Mouse (Mus musculus) cerebellum, adult 11 months (tissue): Measurements from ENCODE around the gene Klhl30.
A peak's percentile ranks its signal among the peaks of the same experiment; 100 is the strongest.

Experiments
- DNase-seq: peaks from one replicate; pipeline ENCODE4 v3.0.0; 2022

The Klhl30 gene

DNA sequence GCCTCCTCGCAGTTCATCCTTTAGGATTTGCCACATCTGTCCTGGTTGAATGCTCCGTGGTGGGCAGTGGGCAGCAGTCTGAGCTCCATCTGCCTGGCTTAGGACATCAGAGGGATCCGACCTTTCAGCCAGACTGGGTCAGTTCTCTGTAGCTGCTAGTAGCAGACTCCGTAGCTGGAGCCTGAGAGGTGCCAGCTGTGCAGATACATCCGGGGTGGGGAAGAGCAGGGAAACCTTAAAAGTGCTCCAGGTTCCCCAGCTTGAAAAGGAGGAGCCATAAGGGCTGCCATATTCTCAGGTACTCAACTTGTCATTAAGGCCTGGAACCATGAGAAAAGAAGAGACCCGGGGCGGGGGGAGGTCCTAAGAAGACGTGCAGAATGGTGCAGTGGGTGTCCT, 15.0 kb downstream of the Klhl30 start:
- DNase-seq: no peak

GRCm38 (mm10) chr1:91366215-91367108, 15.6 kb downstream of the Klhl30 start, which contains the start of gene Erfe:
Erfe (plus strand) TSS chr1:91366430.
- peak; percentile 12 for DNase-seq

GRCm38 (mm10) chr1:91367295-91367694, 16.5 kb downstream of the Klhl30 start:
- DNase-seq: no peak

GRCm38 (mm10) chr1:91369408-91369807, 18.6 kb downstream of the Klhl30 start:
- no peak for DNase-seq

DNA sequence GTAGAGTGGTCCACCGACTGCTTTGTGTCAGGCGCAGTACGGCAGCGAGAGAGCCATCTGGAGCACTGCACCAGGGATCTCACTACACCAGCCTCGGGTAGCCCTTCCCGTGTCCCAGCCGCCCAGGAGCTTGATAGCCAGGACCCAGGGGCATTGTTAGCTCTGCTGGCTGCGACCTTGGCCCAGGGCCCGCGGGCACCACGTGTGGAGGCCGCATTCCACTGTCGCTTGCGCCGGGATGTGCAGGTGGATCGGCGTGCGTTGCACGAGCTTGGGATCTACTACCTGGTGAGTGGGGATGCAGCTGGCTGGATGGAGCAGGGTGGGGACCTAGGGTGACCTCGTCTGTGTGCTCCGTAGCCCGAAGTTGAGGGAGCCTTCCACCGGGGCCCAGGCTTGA, 19.2 kb downstream of the Klhl30 start:
- no peak for DNase-seq

- DNase-seq: no peak
Observed at GRCm38 (mm10) chr1:91373414-91373835, 22.6 kb downstream of the Klhl30 start.

GRCm38 (mm10) chr1:91380453-91381090, 29.8 kb downstream of the Klhl30 start:
- DNase-seq: peak; percentile 53

GRCm38 (mm10) chr1:91381091-91381471, 30.3 kb downstream of the Klhl30 start:
- no peak for DNase-seq

- no peak for DNase-seq
Observed at GRCm38 (mm10) chr1:91390369-91390768, 39.6 kb downstream of the Klhl30 start.

GRCm38 (mm10) chr1:91397927-91398259, 47.1 kb downstream of the Klhl30 start:
- DNase-seq: no peak

DNA sequence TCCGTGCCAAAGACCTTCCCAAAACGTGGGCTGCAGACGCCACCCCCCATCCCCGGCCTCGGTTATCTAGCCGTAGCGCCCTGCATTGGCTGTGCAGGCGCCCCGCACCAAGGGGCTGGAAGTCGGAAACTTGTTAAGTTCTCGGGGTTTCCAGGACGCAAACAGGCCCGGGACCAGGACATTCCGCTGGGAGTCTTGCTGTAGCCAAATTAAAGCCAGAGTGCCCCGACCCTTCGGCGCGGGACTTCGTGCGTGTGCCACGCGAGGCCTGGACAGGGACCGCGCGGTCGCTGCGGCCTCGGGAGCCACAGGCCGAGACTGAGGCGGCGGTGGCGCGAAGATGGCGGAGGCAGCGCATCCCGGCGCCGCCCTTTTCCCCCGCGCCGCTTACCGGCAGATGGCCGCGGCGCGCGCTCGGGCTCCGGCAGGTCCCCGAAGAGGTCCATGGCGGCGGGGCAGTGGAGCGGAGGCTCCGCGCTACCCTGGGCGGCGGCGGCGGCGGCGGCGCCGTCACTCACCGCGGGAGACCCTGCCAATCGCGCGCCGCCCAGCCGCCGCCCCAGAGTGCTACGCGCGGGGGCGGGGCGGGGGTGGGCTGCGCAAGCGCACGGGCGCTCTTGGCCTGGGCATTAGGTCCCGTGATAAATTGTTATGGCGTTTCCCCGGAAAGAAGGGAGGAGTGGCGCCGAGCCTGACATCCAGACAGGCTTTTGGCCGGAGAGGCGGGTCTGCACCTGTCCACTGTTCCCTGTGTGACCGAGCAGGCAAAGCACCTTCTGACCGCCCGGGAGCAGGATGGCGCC, 47.6 kb downstream of the Klhl30 start, which contains the start of gene Ilkap:
Ilkap (minus strand) TSS at position 556 of the 803 bp plus-strand sequence.
- DNase-seq: peak; percentile 82

- DNase-seq: no peak
Observed at GRCm38 (mm10) chr1:91404976-91405375, 54.2 kb downstream of the Klhl30 start.

GRCm38 (mm10) chr1:91405406-91406169, 54.8 kb downstream of the Klhl30 start:
- peak; percentile 85 for DNase-seq

DNA sequence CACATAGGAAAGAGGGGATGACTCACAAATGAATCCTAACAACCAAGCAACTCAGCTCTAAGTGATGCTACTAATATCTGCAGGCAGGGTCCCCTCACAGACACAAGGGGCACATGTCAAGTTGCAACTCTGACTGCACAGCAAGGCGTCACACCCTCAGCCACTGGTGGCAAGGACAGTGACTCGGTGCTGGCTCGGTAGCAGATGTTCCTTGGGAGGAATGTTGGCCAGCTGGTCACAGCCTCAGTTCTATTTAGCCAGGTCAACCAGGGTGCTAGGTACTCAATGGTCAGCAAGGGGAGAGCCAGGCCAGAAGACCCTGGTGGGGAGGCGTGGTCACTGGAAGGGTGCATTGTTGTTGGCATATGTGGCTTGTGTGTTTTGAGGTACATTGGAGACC, 57.0 kb downstream of the Klhl30 start:
- no peak for DNase-seq

DNA sequence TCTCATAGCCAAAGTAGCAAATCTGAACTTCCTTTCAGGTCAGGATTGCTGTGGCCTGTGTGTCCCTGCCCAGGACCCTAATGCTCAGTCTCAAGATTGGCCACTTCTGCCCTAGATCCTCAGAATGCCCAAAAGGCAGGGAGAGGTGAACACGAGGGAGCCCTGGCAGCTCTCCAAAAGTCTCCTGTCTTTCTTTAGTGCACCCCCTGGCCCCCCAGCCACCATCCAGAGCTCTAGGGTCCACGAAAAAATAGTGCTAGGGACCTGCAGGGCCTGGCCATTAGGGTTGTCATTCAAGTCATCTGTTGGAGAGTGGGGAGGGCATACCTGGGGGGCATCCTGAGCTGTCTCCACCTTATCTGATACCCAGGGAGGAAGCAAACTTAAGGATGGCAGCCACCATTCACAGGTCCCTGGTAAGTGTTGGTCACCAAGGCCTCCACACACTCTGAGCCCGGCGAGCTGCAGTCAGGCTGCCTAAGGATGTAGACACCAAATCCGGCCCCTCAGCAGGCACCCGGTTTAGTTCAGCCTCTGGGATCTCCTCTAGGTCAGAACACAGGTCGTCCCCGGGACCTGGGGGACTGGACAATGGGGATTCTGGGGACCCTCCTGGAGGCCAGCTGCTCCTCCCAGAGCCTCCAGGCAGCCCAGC, 60.9 kb downstream of the Klhl30 start:
- no peak for DNase-seq
